In genomic region chr10:61480488-61480887, GRCm38 (mm10) we compare ENCODE assay signal across 22 mouse cellular contexts. TPM values are rescaled to one million over a fixed set of nuclear protein-coding genes. Genes with fewer than 3 reads are reported as not detected.
DNase-seq lines count a peak whose midpoint lies in the region; TF ChIP-seq lines count a peak whose summit lies in the region.
"Had no signal": no experiment of that assay in that cellular context is flagged by ENCODE, and none has a peak within 500 bp of the region (broad histone marks: within the 10 kb centered on the region; RNA-seq: fewer than 3 reads in every experiment).

No protein-coding gene starts in this region.

- H3K79me2 ChIP-seq in CH12.LX (replicated peaks; ENCODE audit: control insufficient read depth, extremely low read depth, insufficient read depth, poor library complexity, severe bottlenecking): no peaks in the 10 kb centered on the region
- H3K79me2 ChIP-seq in MEL (ENCODE audit: control insufficient read depth, insufficient read depth, low read length, poor library complexity): peaks cover 7% of the 10 kb centered on the region

- no peak for DNase-seq in gastrocnemius, adult 2 months
- no peak for DNase-seq in gastrocnemius, postnatal 4 days (ENCODE audit: low spot score in 2 of 2)
- DNase-seq in CH12.LX (ENCODE audit: extremely low read depth) (no peak), ES-E14 (ENCODE audit: low read depth, low spot score) (no peak), MEL (ENCODE audit: low read depth, low spot score) (no peak)
- no peak for DNase-seq in kidney, postnatal 4 days
- no peak for DNase-seq in heart, adult 8-10 months (ENCODE audit: low spot score)
- DNase-seq in ovary, adult 18-20 months (ENCODE audit: low spot score): no peak
- DNase-seq: adrenal gland, adult 2 months; adrenal gland, adult 8-10 months; adrenal gland, postnatal 10 days; adrenal gland, postnatal 14 days; adrenal gland, postnatal 25 days; adrenal gland, postnatal 36 days; B cell, adult 2 months; cerebellum, adult 11 months; cerebellum, adult 11-12 months; cerebellum, adult 18-20 months; cerebellum, adult 2 months; cerebellum, adult 8-10 months had no signal

- H3K27me3 ChIP-seq in CH12.LX (replicated peaks) (no peaks in the 10 kb centered on the region), MEL (ENCODE audit: control insufficient read depth in 1 of 2, insufficient read depth in 2 of 2, low read length in 2 of 2) (no peaks in the 10 kb centered on the region)
- H3K27me3 ChIP-seq: Patski had no signal

- peaks cover 2 to 59% of the 10 kb centered on the region in 2 experiments; a peak in 3 of 4 replicates for H3K4me1 ChIP-seq in CH12.LX (ENCODE audit: control insufficient read depth in 1 of 2, insufficient read depth in 2 of 2)
- H3K4me1 ChIP-seq in ES-E14 (ENCODE audit: control insufficient read depth in 2 of 2, insufficient read depth in 2 of 2, low read length in 2 of 2, poor library complexity in 1 of 2): no peaks in the 10 kb centered on the region; a peak in 1 of 4 replicates
- peaks cover 0 to 4% of the 10 kb centered on the region in 2 experiments; a peak in 1 of 4 replicates for H3K4me1 ChIP-seq in MEL (ENCODE audit: control insufficient read depth in 1 of 2, insufficient read depth in 2 of 2, low read length in 2 of 2)

- intact Hi-C loops in gastrocnemius, adult 2 months (cut with DNase I): no loop called here

- TF ChIP-seq POLR2A in CH12.LX (IDR thresholded peaks at IDR 0.05; ENCODE audit: low read depth, low read length) (no peak), MEL (IDR thresholded peaks at IDR 0.05; ENCODE audit: control insufficient read depth in 1 of 2, insufficient read depth in 1 of 2, low read depth in 1 of 2, low read length in 2 of 2, poor library complexity in 1 of 2) (no peak)

- no peak overlapping the region for H3K4me3 ChIP-seq in gastrocnemius, adult 2 months
- H3K4me3 ChIP-seq in CH12.LX (replicated peaks in 1 of 3; ENCODE audit: low read depth in 2 of 3, low read length in 2 of 3, poor library complexity in 1 of 3) (no peak overlapping the region), ES-E14 (ENCODE audit: insufficient read depth in 1 of 2, low read depth in 1 of 2, low read length in 2 of 2, poor library complexity in 1 of 2, severe bottlenecking in 1 of 2) (no peak overlapping the region), MEL (ENCODE audit: control insufficient read depth in 1 of 2, insufficient read depth in 1 of 2, low read depth in 2 of 2, low read length in 2 of 2) (no peak overlapping the region)

- in situ Hi-C loops in CH12.LX (cut with MboI; ENCODE audit: low pct_ligation_motif_present, low pct_unique_long_range_greater_than_20kb, low sequenced_read_pairs) (no loop called here), ES-E14 (cut with MboI; ENCODE audit: low sequenced_read_pairs in 2 of 2, unreplicated experiment in 2 of 2) (no loop called here)

- no peak for TF ChIP-seq RAD21 in CH12.LX (IDR thresholded peaks at IDR 0.05; ENCODE audit: low read depth, low read length)
- no peak for TF ChIP-seq RAD21 in MEL (IDR thresholded peaks at IDR 0.05; ENCODE audit: low read depth, low read length)

- peak overlapping the region; percentile 83 for H3K27ac ChIP-seq in gastrocnemius, adult 2 months
- no peak overlapping the region for H3K27ac ChIP-seq in CH12.LX (ENCODE audit: insufficient read depth, low read depth)
- H3K27ac ChIP-seq in ES-E14 (ENCODE audit: insufficient read depth, low read depth, low read length, poor library complexity, severe bottlenecking): no peak overlapping the region
- no peak overlapping the region for H3K27ac ChIP-seq in MEL (ENCODE audit: control insufficient read depth, low read depth, low read length)

- dilution Hi-C loops in CH12.LX (cut with MboI; ENCODE audit: extremely low pct_ligation_motif_present, extremely low pct_unique_long_range_greater_than_20kb, low sequenced_read_pairs): no loop called here

- TF ChIP-seq EP300 in CH12.LX (IDR thresholded peaks at IDR 0.05; ENCODE audit: low read length) (no peak), MEL (IDR thresholded peaks at IDR 0.05; ENCODE audit: low read depth in 1 of 2, low read length in 2 of 2) (no peak)

- no peak for TF ChIP-seq CTCF in gastrocnemius, adult 2 months (IDR thresholded peaks at IDR 0.05)
- no peak for TF ChIP-seq CTCF in CH12.LX (conservative IDR thresholded peaks at IDR 0.05 in 1 of 2, IDR thresholded peaks at IDR 0.05 in 1 of 2; ENCODE audit: low read depth in 2 of 2, low read length in 2 of 2)
- TF ChIP-seq CTCF in MEL (IDR thresholded peaks at IDR 0.05 in 2 of 3, conservative IDR thresholded peaks at IDR 0.05 in 1 of 3; ENCODE audit: control insufficient read depth in 1 of 3, insufficient read depth in 1 of 3, low read depth in 2 of 3, low read length in 3 of 3, poor library complexity in 1 of 3, severe bottlenecking in 1 of 3): no peak

- no peak overlapping the region for H3K4me2 ChIP-seq in CH12.LX (ENCODE audit: insufficient read depth, low read depth, poor library complexity, severe bottlenecking)

- H3K36me3 ChIP-seq in CH12.LX (replicated peaks in 1 of 2; ENCODE audit: control insufficient read depth in 1 of 2, insufficient read depth in 1 of 2, low read length in 1 of 2): peaks cover 0 to 39% of the 10 kb centered on the region in 2 experiments
- H3K36me3 ChIP-seq in ES-E14 (ENCODE audit: control insufficient read depth, insufficient read depth, low read length, poor library complexity, severe bottlenecking): no peaks in the 10 kb centered on the region
- H3K36me3 ChIP-seq in MEL (ENCODE audit: control insufficient read depth in 1 of 2, insufficient read depth in 2 of 2, low read length in 2 of 2): peaks cover 0 to 3% of the 10 kb centered on the region in 2 experiments; a peak in 2 of 4 replicates

- no peaks in the 10 kb centered on the region for H3K9me3 ChIP-seq in CH12.LX (replicated peaks; ENCODE audit: low read length)
- no peaks in the 10 kb centered on the region for H3K9me3 ChIP-seq in ES-E14 (ENCODE audit: control insufficient read depth, insufficient read depth, low read depth, low read length)
- H3K9me3 ChIP-seq in MEL (replicated peaks; ENCODE audit: insufficient read depth, low read length): no peaks in the 10 kb centered on the region
- H3K9me3 ChIP-seq: G1E had no signal

- H3K9ac ChIP-seq in CH12.LX (ENCODE audit: insufficient read depth, low read depth) (no peak overlapping the region), ES-E14 (ENCODE audit: insufficient read depth, low read depth, low read length, poor library complexity, severe bottlenecking) (no peak overlapping the region), MEL (ENCODE audit: control insufficient read depth, low read depth, low read length, poor library complexity, severe bottlenecking) (no peak overlapping the region)

TF ChIP-seq in CH12.LX, 34 proteins besides CTCF, POLR2A, EP300 and RAD21:
- TF ChIP-seq ETS1 (conservative IDR thresholded peaks at IDR 0.05; ENCODE audit: low read depth, low read length): no peak
- TF ChIP-seq MAFK (IDR thresholded peaks at IDR 0.05; ENCODE audit: insufficient replicate concordance, low read length): peak; percentile 82
- no peak for TF ChIP-seq MEF2A (IDR thresholded peaks at IDR 0.05; ENCODE audit: borderline replicate concordance, low read depth, low read length)

TF ChIP-seq in ES-E14, 5 proteins besides CTCF, POLR2A, EP300 and RAD21:
- TF ChIP-seq CHD2 (IDR thresholded peaks at IDR 0.05; ENCODE audit: low read depth, low read length): no peak
- TF ChIP-seq MAFK (IDR thresholded peaks at IDR 0.05; ENCODE audit: insufficient read depth, low read depth, low read length): peak; percentile 71

TF ChIP-seq in MEL, 35 proteins besides CTCF, POLR2A, EP300 and RAD21:
- TF ChIP-seq MAFK (IDR thresholded peaks at IDR 0.05; ENCODE audit: borderline replicate concordance, low read depth, low read length) (0 out of 2 replicates have a peak, but pooled peaks have one; percentile 42), MYC (IDR thresholded peaks at IDR 0.05; ENCODE audit: low read depth, low read length) (no peak)

RNA-seq across cellular contexts. Expression of gene Lrrc20, which starts 4.9 kb away (rescaled TPM):
- 100 to 1,000 TPM; 133 to 164 TPM for total RNA-seq in gastrocnemius, adult 2 months (2021)
- 10 to 100 TPM; 41.8 to 44.1 TPM for total RNA-seq in gastrocnemius, postnatal 4 days (2021)
- total RNA-seq in CH12.LX (2012; rRNA removed): 8.0 and 8.2 TPM in 2 replicates
- total RNA-seq in CH12.LX (2014; rRNA removed): 9.9 and 11.2 TPM in 2 replicates
- 12.2 and 13.7 TPM in 2 replicates for polyA plus RNA-seq in CH12.LX (2012; ENCODE audit: insufficient read length, low read depth)
- 1.9 and 2.1 TPM in 2 replicates for total RNA-seq in ES-E14 (2012; rRNA removed)
- total RNA-seq in MEL (2012; rRNA removed): 7.3 and 7.6 TPM in 2 replicates
- 10 to 100 TPM in 1 of 2 experiments, not detected in 1; 14.7 TPM for polyA plus RNA-seq in MEL (2012; ENCODE audit: insufficient read depth in 1 of 2, insufficient read length in 2 of 2, low read depth in 1 of 2, low replicate concordance in 2 of 2, missing spikeins in 1 of 2)
- total RNA-seq in heart, adult 8-10 months (2022): 10 to 100 TPM; 32.7 to 43.3 (median 40.3) TPM

RNA-seq across cellular contexts. Expression of gene Eif4ebp2, which starts 28.0 kb away (rescaled TPM):
- total RNA-seq in gastrocnemius, adult 2 months (2021): 100 to 1,000 TPM; 117 to 161 TPM
- total RNA-seq in gastrocnemius, postnatal 4 days (2021): 100 to 1,000 TPM; 123 to 124 TPM
- 12.8 and 16.4 TPM in 2 replicates for total RNA-seq in CH12.LX (2012; rRNA removed)
- total RNA-seq in CH12.LX (2014; rRNA removed): 5.5 and 7.5 TPM in 2 replicates
- 65.5 and 73.2 TPM in 2 replicates for polyA plus RNA-seq in CH12.LX (2012; ENCODE audit: insufficient read length, low read depth)
- 27.0 and 32.3 TPM in 2 replicates for total RNA-seq in ES-E14 (2012; rRNA removed)
- total RNA-seq in MEL (2012; rRNA removed): 17.0 and 17.1 TPM in 2 replicates
- 100 to 1,000 TPM in 1 of 2 experiments, 10 to 100 TPM in 1; 52.9 to 186 TPM for polyA plus RNA-seq in MEL (2012; ENCODE audit: insufficient read depth in 1 of 2, insufficient read length in 2 of 2, low read depth in 1 of 2, low replicate concordance in 2 of 2, missing spikeins in 1 of 2)
- total RNA-seq in heart, adult 8-10 months (2022): 10 to 100 TPM; 59.5 to 77.7 (median 70.8) TPM
